Mouse (Mus musculus) layer of hippocampus, postnatal 25 days (tissue): ENCODE data around the gene 4932415D10Rik. TPM values are rescaled to one million over a fixed set of nuclear protein-coding genes. Genes with fewer than 3 reads are reported as not detected.

Experiments used
- DNase-seq, 2 experiments: peaks; one replicate each; pipeline ENCODE4 v3.0.0; 2022; ENCODE audit warnings: mixed read lengths in 2 of 2, low spot score in 1 of 2; ENCODE audit errors: extremely low spot score in 1 of 2
- total RNA-seq, 2 experiments: library from RNA; stranded (reverse); gene quantifications; 2 replicates each; pipeline ENCODE4 v1.2.3; 2021

4932415D10Rik gene
- total RNA-seq: not detected

DNA sequence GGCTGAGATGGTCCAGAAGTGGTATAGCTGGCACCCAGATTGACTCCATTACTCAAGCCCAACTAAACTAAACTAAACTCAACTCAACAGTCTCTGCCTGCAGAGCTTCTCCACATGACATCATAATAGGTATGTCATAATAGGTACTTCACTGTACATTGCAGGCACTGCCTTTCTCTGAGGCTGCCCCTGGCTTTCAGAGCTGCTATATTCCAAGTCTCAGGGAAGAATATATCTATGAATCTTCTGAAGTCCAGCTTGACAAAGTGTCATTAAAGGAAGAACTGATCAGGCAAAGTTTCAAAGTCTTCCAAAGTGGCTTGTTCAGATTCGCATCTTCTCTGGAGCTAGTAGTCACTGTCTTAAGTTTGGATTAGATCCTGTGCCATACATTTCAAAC lies at the start of gene 4932415D10Rik:
TSS of gene 4932415D10Rik (minus strand) at position 101 of the 400 bp plus-strand sequence.
- DNase-seq: no peak

DNA sequence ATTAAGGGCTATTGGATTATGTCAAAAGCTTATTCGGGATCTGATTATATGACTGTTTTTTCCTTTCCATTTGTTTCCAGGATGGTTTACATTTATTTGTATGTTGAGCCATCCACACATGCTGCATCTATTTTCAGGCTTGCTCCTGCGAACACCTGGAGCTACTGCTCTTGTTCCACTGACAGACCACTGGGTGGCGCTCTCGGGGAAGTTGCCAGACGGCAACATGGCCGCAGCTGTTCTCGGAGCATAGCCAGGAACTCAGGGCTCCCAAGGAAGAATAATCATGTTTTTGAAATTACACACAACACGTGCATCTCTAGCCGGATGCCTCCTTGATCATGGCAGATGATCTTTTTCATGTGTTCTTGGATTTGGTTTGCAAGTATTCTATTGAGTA lies 45.5 kb upstream of the 4932415D10Rik start:
- DNase-seq: no peak

DNA sequence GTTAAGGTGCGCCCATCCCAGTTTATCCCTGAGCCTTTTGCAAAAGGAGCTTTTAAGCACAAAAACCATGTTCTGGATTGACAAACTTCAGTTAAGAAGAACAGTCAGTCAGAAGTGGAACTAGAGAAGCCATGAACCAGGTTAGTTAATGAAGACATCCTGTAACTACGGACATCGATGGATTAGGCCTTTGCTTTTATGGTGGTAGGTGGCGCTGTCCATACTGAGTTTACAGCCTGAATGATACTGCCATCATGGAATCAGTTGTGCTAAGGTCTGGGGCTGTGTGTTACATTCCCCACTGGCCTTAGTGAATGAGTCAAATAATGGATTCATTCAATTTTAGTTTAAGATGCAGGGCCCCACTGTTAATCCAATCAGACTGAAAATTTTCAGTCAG lies 39.0 kb upstream of the 4932415D10Rik start:
- no peak for DNase-seq

DNA sequence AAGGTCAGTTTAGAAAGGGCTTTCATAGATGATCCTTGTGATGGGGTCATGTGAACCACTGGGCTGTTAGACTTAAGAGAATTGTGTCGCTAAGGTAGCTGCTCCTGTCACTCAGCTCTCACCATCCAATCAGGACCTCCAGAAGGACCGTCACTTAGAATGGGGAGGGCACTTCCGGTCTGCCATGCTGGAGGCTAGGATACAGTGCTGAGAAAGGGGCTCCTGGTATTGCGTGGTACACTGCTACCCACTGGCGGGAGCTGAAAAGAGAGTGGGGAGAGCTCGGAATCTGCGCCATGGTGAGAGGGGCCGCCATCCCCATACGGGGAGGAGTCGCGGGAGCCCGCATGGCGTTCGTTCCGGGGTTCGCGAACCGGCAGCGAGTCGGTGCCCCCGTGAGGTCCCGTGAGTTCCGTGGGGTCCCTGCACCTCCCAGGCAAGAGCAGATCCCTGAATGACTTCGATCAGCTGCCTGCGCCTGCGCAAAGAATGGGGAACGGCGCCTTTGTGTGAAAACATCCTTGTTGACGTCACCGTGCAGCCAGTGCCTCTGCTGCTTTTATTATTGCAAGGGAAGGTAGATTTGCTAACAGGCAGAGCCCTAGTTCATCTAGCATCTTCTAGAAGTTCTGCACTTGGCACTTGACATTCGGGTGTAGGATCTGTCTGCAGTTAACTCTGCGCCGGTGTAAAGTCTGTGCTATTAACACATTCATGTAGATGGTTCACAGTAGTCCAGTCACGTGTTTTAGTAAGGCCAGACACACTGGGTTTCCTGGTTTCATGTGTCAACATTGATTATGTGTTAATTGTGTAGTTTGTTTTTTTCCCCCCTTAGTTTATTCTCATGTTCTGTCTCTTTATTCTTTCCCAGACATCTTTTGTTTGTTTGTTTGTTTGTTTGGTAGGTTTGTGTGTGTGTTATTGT lies 38.0 kb upstream of the 4932415D10Rik start, which contains the start of gene Gm4924:
TSS of gene Gm4924 (plus strand) at position 173 of the 928 bp plus-strand sequence.
- DNase-seq: peak; percentile 70 to 77

DNA sequence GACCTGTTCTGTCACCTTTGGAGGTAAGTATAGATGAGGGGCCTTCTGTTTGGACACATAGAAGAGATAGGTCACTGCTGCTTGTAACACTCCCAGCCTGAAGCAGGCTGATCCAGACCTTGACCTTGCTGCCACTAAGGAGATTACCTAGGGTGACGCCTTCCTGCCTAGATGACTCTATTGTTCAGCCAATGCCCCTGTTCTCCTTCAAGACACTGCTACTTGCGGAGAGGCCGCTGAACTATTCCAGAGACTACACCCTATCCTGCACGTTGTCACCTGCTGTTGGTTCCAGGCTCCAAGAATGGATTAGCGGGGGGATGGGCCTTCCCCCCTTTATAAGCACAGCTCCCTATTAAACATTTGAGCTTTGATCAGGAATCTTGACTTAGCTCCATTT lies 13.4 kb upstream of the 4932415D10Rik start:
- no peak for DNase-seq

DNA sequence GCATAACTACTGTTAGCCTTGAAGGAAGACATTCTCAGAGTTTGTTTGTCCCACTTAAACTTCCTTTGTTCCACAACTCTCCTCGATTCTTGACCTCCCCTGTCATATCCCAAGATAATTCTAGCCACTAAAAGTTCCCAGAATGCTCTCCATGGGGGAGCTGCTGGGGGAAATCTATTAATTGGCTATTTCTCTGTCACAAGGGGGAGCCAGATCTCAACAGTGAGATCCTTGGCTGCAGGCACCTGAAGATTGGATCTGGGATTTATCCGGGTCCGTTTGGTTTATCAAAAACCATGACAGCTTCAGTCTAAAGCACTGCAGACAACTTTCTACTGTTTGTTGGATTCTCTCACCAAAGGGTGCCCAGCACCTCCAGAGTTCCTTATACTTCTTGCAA lies 3.8 kb upstream of the 4932415D10Rik start:
- DNase-seq: no peak

DNA sequence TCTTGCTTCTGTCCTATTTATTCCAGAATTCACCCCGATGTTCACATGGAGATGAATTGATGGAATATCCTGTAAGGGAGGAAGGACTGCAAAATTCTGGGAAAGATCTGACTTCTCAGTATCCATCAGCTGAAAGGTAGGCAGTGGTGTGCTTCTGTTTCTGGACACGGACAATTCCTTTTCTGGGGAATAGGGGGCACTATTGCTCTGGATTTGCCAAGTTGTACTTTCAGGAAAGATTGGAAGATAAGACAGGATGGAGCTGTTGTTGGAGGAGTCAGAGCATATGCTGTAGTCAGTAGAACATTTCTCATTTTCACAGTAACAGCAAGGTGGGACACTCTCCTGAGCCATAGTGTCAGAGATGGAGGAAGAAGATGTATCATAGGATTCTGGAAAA lies 19.9 kb downstream of the 4932415D10Rik start:
- no peak for DNase-seq

DNA sequence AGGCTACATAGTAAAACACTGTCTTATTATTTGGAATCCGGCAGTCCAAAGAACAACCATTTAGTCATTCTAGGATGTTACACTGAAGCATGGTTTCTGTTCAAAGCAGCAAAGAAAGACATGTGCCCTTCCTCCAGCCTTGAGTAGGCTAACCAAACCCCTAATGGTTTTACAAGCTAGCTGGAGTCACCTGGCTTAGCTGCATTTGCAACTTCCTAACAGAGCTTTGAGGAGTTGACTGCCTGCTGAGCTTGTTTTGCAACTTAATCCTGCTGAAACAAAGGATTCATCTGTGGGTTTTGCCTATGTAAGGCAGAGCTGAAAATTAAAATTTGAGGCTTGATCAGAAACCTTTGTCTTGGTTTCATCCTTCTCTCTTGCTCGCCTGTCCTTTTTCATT lies 59.1 kb downstream of the 4932415D10Rik start:
- no peak for DNase-seq

DNA sequence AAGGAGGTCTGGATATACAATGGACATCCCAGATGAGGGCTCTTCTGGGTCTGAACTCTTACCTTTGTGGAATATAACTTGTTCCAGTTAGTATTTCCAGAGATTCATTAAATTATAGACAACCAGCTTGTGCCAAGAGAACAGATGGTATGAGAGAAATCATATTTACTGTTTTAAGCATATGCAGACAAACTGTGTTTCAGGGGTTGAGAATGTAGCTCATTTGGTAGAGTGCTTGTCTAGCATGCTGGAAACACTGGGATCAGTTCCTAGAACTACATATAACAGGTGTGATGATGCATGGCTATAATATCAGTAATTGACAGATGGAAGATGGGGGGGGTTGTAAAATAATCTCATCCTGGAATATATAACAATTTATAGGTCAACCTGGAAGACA lies 71.4 kb downstream of the 4932415D10Rik start:
- no peak for DNase-seq

DNA sequence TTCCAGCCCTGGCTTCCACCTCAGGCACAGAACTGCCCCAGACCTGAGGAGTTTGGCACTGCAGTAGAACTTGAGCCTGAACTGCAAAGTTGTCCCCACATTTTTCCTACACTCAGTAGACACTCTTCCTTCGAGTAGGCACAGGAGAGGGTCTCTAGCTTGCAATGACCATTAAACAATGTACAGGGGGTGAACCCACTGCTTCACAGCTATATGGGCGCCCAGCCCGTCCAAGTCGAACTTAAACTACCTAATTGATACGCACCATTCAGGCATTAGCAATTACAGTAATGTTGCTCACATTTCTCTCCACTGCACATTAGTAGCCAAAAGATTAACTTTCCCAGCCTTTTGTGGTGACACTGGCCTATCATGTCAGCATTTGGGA lies 75.0 kb downstream of the 4932415D10Rik start:
- no peak for DNase-seq

DNA sequence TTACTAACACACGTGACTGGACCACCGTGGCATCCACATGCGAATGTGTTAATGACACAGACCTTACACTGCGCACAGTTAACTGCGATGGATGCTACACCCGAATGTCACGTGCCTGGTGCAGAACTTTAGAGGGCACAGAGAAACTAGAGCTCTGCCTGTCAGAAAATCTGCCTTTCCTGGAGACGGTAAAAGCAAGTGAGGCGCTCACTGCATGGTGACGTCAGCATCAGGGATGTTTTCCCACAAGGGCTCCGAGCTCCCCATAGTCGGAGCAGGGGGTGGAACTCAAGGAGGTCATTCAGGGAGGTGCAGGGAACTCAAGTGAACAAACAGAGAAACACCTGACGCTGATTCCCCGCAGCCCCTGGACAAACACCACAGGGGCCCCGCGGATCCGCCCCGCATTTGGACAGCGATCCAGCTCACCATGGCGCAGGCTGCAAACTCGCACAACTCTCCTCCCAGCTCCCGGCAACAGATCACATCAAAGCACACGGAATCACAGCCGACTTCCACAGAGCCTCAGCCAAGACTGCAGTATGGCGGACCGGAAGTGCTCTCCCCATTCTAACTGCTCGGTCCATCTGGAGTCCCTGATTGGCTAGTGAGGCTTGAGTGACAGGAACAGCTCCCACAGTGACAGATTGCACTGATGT lies 75.5 kb downstream of the 4932415D10Rik start, which contains the start of gene Zfp938:
TSS of gene Zfp938 (minus strand) at position 539 of the 659 bp plus-strand sequence.
- peak; percentile 51 to 59 for DNase-seq

Other genes with a start within 250 kb of the 4932415D10Rik start
- gene BC024063, start 233.2 kb downstream of the 4932415D10Rik start, total RNA-seq: 1 to 10 TPM; 7.5 to 7.7 TPM
- 1 to 10 TPM; 7.4 to 9.7 TPM for gene AU041133, start 188.6 kb downstream of the 4932415D10Rik start, total RNA-seq
- gene Zfp938, start 75.3 kb downstream of the 4932415D10Rik start, total RNA-seq: 10 to 100 TPM; 22.8 to 23.0 TPM
- gene Gm4924, start 37.7 kb upstream of the 4932415D10Rik start, total RNA-seq: 1 to 10 TPM; 6.7 to 8.0 TPM
- not detected for gene Gm1553, start 176.0 kb upstream of the 4932415D10Rik start, total RNA-seq